Mouse (Mus musculus) right cerebral cortex, adult 18-20 months (tissue): ENCODE data around the gene Psenen.

Source experiments
- DNase-seq: peaks from one replicate; pipeline ENCODE4 v3.0.0; 2022; ENCODE audit warnings: mixed read lengths

Gene Psenen

GRCm38 (mm10) chr7:30553021-30553589 is 10.3 kb downstream of the Psenen start:
- DNase-seq = no peak

GRCm38 (mm10) chr7:30552102-30553020 is 11.1 kb downstream of the Psenen start, which contains the start of the genes Hspb6 and Proser3:
Hspb6 (plus strand) TSS chr7:30552178.
Proser3 (minus strand) TSS chr7:30552299.
- DNase-seq = peak; percentile 98

GRCm38 (mm10) chr7:30551445-30552101 is 11.9 kb downstream of the Psenen start:
- no peak for DNase-seq

GRCm38 (mm10) chr7:30550603-30551002 is 12.8 kb downstream of the Psenen start:
- DNase-seq = no peak

GRCm38 (mm10) chr7:30549880-30550279 is 13.5 kb downstream of the Psenen start:
- DNase-seq = no peak

GRCm38 (mm10) chr7:30544327-30544726 is 19.1 kb downstream of the Psenen start:
- no peak for DNase-seq

- no peak for DNase-seq
Observed at GRCm38 (mm10) chr7:30540572-30540971, 22.9 kb downstream of the Psenen start.

GRCm38 (mm10) chr7:30534633-30535577 is 28.5 kb downstream of the Psenen start, which contains the start of gene Arhgap33:
Arhgap33 (minus strand) TSS chr7:30535060.
- peak; percentile 98 for DNase-seq

- no peak for DNase-seq
Observed at GRCm38 (mm10) chr7:30533941-30534632, 29.3 kb downstream of the Psenen start.

GRCm38 (mm10) chr7:30532931-30533330 is 30.5 kb downstream of the Psenen start:
- no peak for DNase-seq

GRCm38 (mm10) chr7:30531291-30531815 is 32.1 kb downstream of the Psenen start:
- peak; percentile 83 for DNase-seq

- no peak for DNase-seq
Observed at GRCm38 (mm10) chr7:30526981-30527380, 36.4 kb downstream of the Psenen start.

GRCm38 (mm10) chr7:30526399-30526798 is 37.0 kb downstream of the Psenen start:
- no peak for DNase-seq

GRCm38 (mm10) chr7:30525954-30526353 is 37.5 kb downstream of the Psenen start:
- DNase-seq = no peak

GRCm38 (mm10) chr7:30524487-30524886 is 38.9 kb downstream of the Psenen start:
- DNase-seq = no peak

GRCm38 (mm10) chr7:30522871-30523270 is 40.6 kb downstream of the Psenen start:
- DNase-seq = no peak

- no peak for DNase-seq
Observed at GRCm38 (mm10) chr7:30520856-30521255, 42.6 kb downstream of the Psenen start.

GRCm38 (mm10) chr7:30520396-30520795 is 43.0 kb downstream of the Psenen start:
- no peak for DNase-seq

- DNase-seq = no peak
Observed at GRCm38 (mm10) chr7:30518325-30518724, 45.1 kb downstream of the Psenen start.

GRCm38 (mm10) chr7:30515003-30515760 is 48.2 kb downstream of the Psenen start:
- no peak for DNase-seq
